Comparison of ENCODE assay signal across 36 mouse cellular contexts in the genomic region with DNA sequence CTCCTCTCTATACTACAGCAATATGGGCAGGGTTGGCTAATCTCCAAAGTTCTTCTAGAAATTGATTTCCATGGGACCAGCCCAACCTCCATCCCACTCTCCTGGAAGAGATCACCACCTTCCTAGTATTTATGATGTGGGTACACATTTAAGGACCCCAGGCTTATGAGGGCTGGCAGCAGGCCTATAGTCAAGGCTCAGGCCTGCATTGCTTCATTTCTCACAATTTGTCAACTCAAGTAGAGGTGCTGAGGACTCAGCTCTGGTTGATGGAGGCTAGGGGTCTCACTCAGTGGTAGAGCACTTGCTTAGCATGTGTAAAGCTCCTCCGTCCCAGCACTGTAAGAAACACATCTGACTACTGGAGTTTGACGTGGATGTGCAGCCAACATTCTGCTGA. TPM values are rescaled to one million over a fixed set of nuclear protein-coding genes. Genes with fewer than 3 reads are reported as not detected.
"Had no signal": no experiment of that assay in that cellular context is flagged by ENCODE, and none has a peak within 500 bp of the region (broad histone marks: within the 10 kb centered on the region; RNA-seq: fewer than 3 reads in every experiment).

No protein-coding gene starts in this region.

- H3K4me3 ChIP-seq: heart, embryonic 12.5 days; heart, embryonic 13.5 days; heart, embryonic 15.5 days; hindbrain, embryonic 10.5 days; hindbrain, embryonic 12.5 days; hindbrain, embryonic 13.5 days; hindbrain, embryonic 15.5 days; intestine, embryonic 15.5 days; kidney, embryonic 15.5 days; layer of hippocampus, adult 2 months; left cerebral cortex, adult 2 months had no signal

- DNase-seq: heart, postnatal 10 days; heart, postnatal 14 days; heart, postnatal 4 days; kidney, adult 11 months; kidney, adult 18-20 months; kidney, adult 2 months; kidney, adult 8-10 months; kidney, adult 9 months; kidney, postnatal 10 days; kidney, postnatal 14 days; kidney, postnatal 25 days; kidney, postnatal 36 days; kidney, postnatal 4 days; layer of hippocampus, adult 9-11 months; layer of hippocampus, postnatal 36 days had no signal

- ATAC-seq: hindbrain, embryonic 16.5 days; hindbrain, postnatal 0 days; inflammation-experienced regulatory T-cells, adult 6 months; intestine, embryonic 15.5 days; intestine, embryonic 16.5 days; intestine, postnatal 0 days had no signal

- H3K4me1 ChIP-seq: heart, embryonic 12.5 days; heart, embryonic 13.5 days; heart, embryonic 15.5 days; hindbrain, embryonic 10.5 days; hindbrain, embryonic 12.5 days; hindbrain, embryonic 13.5 days; hindbrain, embryonic 15.5 days; intestine, embryonic 15.5 days; kidney, embryonic 15.5 days had no signal

- H3K27me3 ChIP-seq: heart, embryonic 12.5 days; heart, embryonic 13.5 days; heart, embryonic 15.5 days; hindbrain, embryonic 12.5 days; hindbrain, embryonic 13.5 days; hindbrain, embryonic 15.5 days; intestine, embryonic 15.5 days; kidney, embryonic 15.5 days had no signal

- H3K27ac ChIP-seq: heart, embryonic 13.5 days; heart, embryonic 15.5 days; hindbrain, embryonic 10.5 days; hindbrain, embryonic 12.5 days; hindbrain, embryonic 13.5 days; hindbrain, embryonic 14.5 days; hindbrain, embryonic 15.5 days; hindbrain, postnatal 0 days; intestine, embryonic 15.5 days; kidney, embryonic 15.5 days; kidney, postnatal 0 days; layer of hippocampus, adult 2 months; left cerebral cortex, adult 2 months had no signal

- H3K36me3 ChIP-seq: heart, embryonic 12.5 days; heart, embryonic 13.5 days; heart, embryonic 15.5 days; hindbrain, embryonic 10.5 days; hindbrain, embryonic 12.5 days; hindbrain, embryonic 13.5 days; hindbrain, embryonic 15.5 days; intestine, embryonic 15.5 days; kidney, embryonic 15.5 days had no signal

- H3K9me3 ChIP-seq: heart, embryonic 13.5 days; heart, embryonic 15.5 days; hindbrain, embryonic 10.5 days; hindbrain, embryonic 12.5 days; hindbrain, embryonic 15.5 days; intestine, embryonic 15.5 days; kidney, embryonic 15.5 days had no signal

RNA-seq across cellular contexts. Expression of a gene that starts 27.6 kb away (rescaled TPM):
- total RNA-seq: hindbrain, postnatal 0 days; left cerebral cortex, adult 18-20 months had no signal
- polyA plus RNA-seq: hindbrain, embryonic 10.5 days; hindbrain, embryonic 11.5 days; hindbrain, embryonic 13.5 days; hindbrain, embryonic 15.5 days; inflammation-experienced regulatory T-cells, adult 6 months; intestine, embryonic 14.5 days; intestine, postnatal 0 days had no signal
